In genomic region chr5:66545573-66546141, GRCm38 (mm10) we compare ENCODE assay signal across 8 mouse cellular contexts.
DNase-seq lines count a peak whose midpoint lies in the region; ATAC-seq and TF ChIP-seq lines count a peak whose summit lies in the region.

No protein-coding gene starts in this region.

- H3K4me1 ChIP-seq in cerebellum, adult 2 months (ENCODE audit: control insufficient read depth, insufficient read depth, low read length): peaks cover 19% of the 10 kb centered on the region
- H3K4me1 ChIP-seq in lung, embryonic 14.5 days (ENCODE audit: insufficient read depth): peaks cover 11% of the 10 kb centered on the region; the same call in 1 of the 2 replicates
- H3K4me1 ChIP-seq in hindbrain, embryonic 13.5 days (replicated peaks): peaks cover 22% of the 10 kb centered on the region
- H3K4me1 ChIP-seq in neural tube, embryonic 15.5 days: peaks cover 14% of the 10 kb centered on the region
- no peaks in the 10 kb centered on the region for H3K4me1 ChIP-seq in liver, embryonic 12.5 days

- no peak for TF ChIP-seq CTCF in cerebellum, adult 2 months (IDR thresholded peaks at IDR 0.05; ENCODE audit: borderline replicate concordance, insufficient read depth, low read depth, low read length)
- no peak for TF ChIP-seq CTCF in lung, embryonic 14.5 days (IDR thresholded peaks at IDR 0.05; ENCODE audit: low read depth)

- H3K27ac ChIP-seq in cerebellum, adult 2 months (ENCODE audit: insufficient read depth, low read length): peak overlapping the region; percentile 37; the same call in 1 of the 2 replicates
- 0 out of 2 replicates have a peak overlapping the region, but pooled peaks have one; percentile 42 for H3K27ac ChIP-seq in lung, embryonic 14.5 days (ENCODE audit: low read depth)
- peak overlapping the region; percentile 90 for H3K27ac ChIP-seq in hindbrain, embryonic 13.5 days
- H3K27ac ChIP-seq in neural tube, embryonic 15.5 days (replicated peaks): peak overlapping the region; percentile 61
- no peak overlapping the region for H3K27ac ChIP-seq in liver, embryonic 12.5 days

- no peak for TF ChIP-seq POLR2A in cerebellum, adult 2 months (IDR thresholded peaks at IDR 0.05; ENCODE audit: borderline replicate concordance, insufficient read depth, low read length)

- H3K36me3 ChIP-seq in lung, embryonic 14.5 days (ENCODE audit: insufficient read depth): no peaks in the 10 kb centered on the region
- peaks cover 9% of the 10 kb centered on the region; the same call in 1 of the 2 replicates for H3K36me3 ChIP-seq in hindbrain, embryonic 13.5 days
- 0 out of 2 replicates have a peak, but pooled peaks cover 3% of the 10 kb centered on the region for H3K36me3 ChIP-seq in neural tube, embryonic 15.5 days
- no peaks in the 10 kb centered on the region for H3K36me3 ChIP-seq in liver, embryonic 12.5 days

- H3K9me3 ChIP-seq in lung, embryonic 14.5 days (ENCODE audit: low read depth, low read length): peaks cover 7% of the 10 kb centered on the region; the same call in 1 of the 2 replicates
- H3K9me3 ChIP-seq in hindbrain, embryonic 13.5 days: peaks cover 8% of the 10 kb centered on the region
- no peaks in the 10 kb centered on the region for H3K9me3 ChIP-seq in neural tube, embryonic 15.5 days (replicated peaks)
- H3K9me3 ChIP-seq in liver, embryonic 12.5 days (replicated peaks): no peaks in the 10 kb centered on the region

- H3K4me2 ChIP-seq in lung, embryonic 14.5 days: no peak overlapping the region
- H3K4me2 ChIP-seq in hindbrain, embryonic 13.5 days: peak overlapping the region; percentile 34
- H3K4me2 ChIP-seq in neural tube, embryonic 15.5 days: 0 out of 2 replicates have a peak overlapping the region, but pooled peaks have one; percentile 0
- no peak overlapping the region for H3K4me2 ChIP-seq in liver, embryonic 12.5 days

- no peak overlapping the region for H3K4me3 ChIP-seq in cerebellum, adult 2 months (replicated peaks; ENCODE audit: insufficient read depth, low read depth, low read length)
- no peak overlapping the region for H3K4me3 ChIP-seq in lung, embryonic 14.5 days (ENCODE audit: low read depth, low read length)
- no peak overlapping the region for H3K4me3 ChIP-seq in hindbrain, embryonic 13.5 days
- H3K4me3 ChIP-seq in neural tube, embryonic 15.5 days (replicated peaks): no peak overlapping the region
- no peak overlapping the region for H3K4me3 ChIP-seq in liver, embryonic 12.5 days

- no peaks in the 10 kb centered on the region for H3K27me3 ChIP-seq in cerebellum, adult 2 months (ENCODE audit: control insufficient read depth, insufficient read depth, low read length)
- no peaks in the 10 kb centered on the region for H3K27me3 ChIP-seq in lung, embryonic 14.5 days (ENCODE audit: insufficient read depth, low read length)
- no peaks in the 10 kb centered on the region for H3K27me3 ChIP-seq in hindbrain, embryonic 13.5 days
- H3K27me3 ChIP-seq in neural tube, embryonic 15.5 days (replicated peaks): no peaks in the 10 kb centered on the region
- H3K27me3 ChIP-seq in liver, embryonic 12.5 days (replicated peaks): no peaks in the 10 kb centered on the region

- no peak overlapping the region for H3K9ac ChIP-seq in lung, embryonic 14.5 days
- peak overlapping the region; percentile 68 for H3K9ac ChIP-seq in hindbrain, embryonic 13.5 days
- no peak overlapping the region for H3K9ac ChIP-seq in neural tube, embryonic 15.5 days (replicated peaks)
- no peak overlapping the region for H3K9ac ChIP-seq in liver, embryonic 12.5 days

- 28% methylated on average over 10 of the region's 10 CpGs for WGBS in cerebellum, adult 2 months
- 67% methylated on average over 10 of the region's 10 CpGs for WGBS in lung, embryonic 14.5 days
- WGBS in hindbrain, embryonic 13.5 days: 17% methylated on average over 10 of the region's 10 CpGs
- WGBS in neural tube, embryonic 15.5 days: 22% methylated on average over 10 of the region's 10 CpGs
- 71% methylated on average over 10 of the region's 10 CpGs for WGBS in liver, embryonic 12.5 days (ENCODE audit: insufficient replicate concordance)

- peak; percentile 38 to 40 for DNase-seq in cerebellum, adult 2 months
- no peak for DNase-seq in cerebellum, adult 9-11 months
- DNase-seq in lung, embryonic 14.5 days: peak; percentile 29
- DNase-seq in lung, adult 18-20 months: no peak
- no peak for DNase-seq in kidney, postnatal 25 days

- ATAC-seq in lung, embryonic 14.5 days (ENCODE audit: insufficient read depth): no peak
- ATAC-seq in hindbrain, embryonic 13.5 days (ENCODE audit: low FRiP score): peak; percentile 87
- ATAC-seq in neural tube, embryonic 15.5 days (ENCODE audit: low FRiP score): peak; percentile 62
- no peak for ATAC-seq in liver, embryonic 12.5 days

Comparison
In these comparisons a context has a peak if more than half of its experiments do, and no peak if none do; other contexts are left out.
1. DNase-seq: peak in cerebellum, adult 2 months (2 of 2) and lung, embryonic 14.5 days (single experiment); none in cerebellum, adult 9-11 months (single experiment), lung, adult 18-20 months (0 of 2) and kidney, postnatal 25 days (0 of 2).
2. ATAC-seq: peak in hindbrain, embryonic 13.5 days (single experiment) and neural tube, embryonic 15.5 days (single experiment); none in lung, embryonic 14.5 days (single experiment) and liver, embryonic 12.5 days (single experiment).
3. H3K4me2 ChIP-seq: peak in hindbrain, embryonic 13.5 days (single experiment) and neural tube, embryonic 15.5 days (single experiment); none in lung, embryonic 14.5 days (single experiment) and liver, embryonic 12.5 days (single experiment).